Mouse (Mus musculus): ENCODE results near the gene Fabp3. TPM values are rescaled to one million over a fixed set of nuclear protein-coding genes. Genes with fewer than 3 reads are reported as not detected.
A peak's percentile ranks its signal among the peaks of the same experiment; 100 is the strongest.

Gene Fabp3
- polyA plus RNA-seq, 1 experiment from 2014 or later: 1.5 TPM

GRCm38 (mm10) chr4:130312526-130312925 is 4.1 kb downstream of the Fabp3 start:
- 73% methylated on average over 3 of the region's 3 CpGs for WGBS (ENCODE audit: insufficient replicate concordance)
- H3K36me3 ChIP-seq: peaks cover 21% of the 10 kb centered on the region
- peaks cover 21% of the 10 kb centered on the region for H3K4me1 ChIP-seq (replicated peaks)
- no peak overlapping the region for H3K9ac ChIP-seq
- H3K4me2 ChIP-seq: no peak overlapping the region
- H3K27ac ChIP-seq: no peak overlapping the region
- ATAC-seq (ENCODE audit: low read depth) (no peak), DNase-seq (no peak)
- peaks cover 50% of the 10 kb centered on the region for H3K27me3 ChIP-seq
- no peaks in the 10 kb centered on the region for H3K9me3 ChIP-seq (replicated peaks)
- no peak overlapping the region for H3K4me3 ChIP-seq (replicated peaks)

- no peak for ATAC-seq (ENCODE audit: low read depth)
- H3K27me3 ChIP-seq: peaks cover 40% of the 10 kb centered on the region
- WGBS (ENCODE audit: insufficient replicate concordance): 71% methylated on average over 4 of the region's 4 CpGs
- DNase-seq: no peak
- H3K36me3 ChIP-seq: peaks cover 22% of the 10 kb centered on the region
- no peak overlapping the region for H3K4me3 ChIP-seq (replicated peaks)
- H3K4me2 ChIP-seq: no peak overlapping the region
- H3K9me3 ChIP-seq (replicated peaks): no peaks in the 10 kb centered on the region
- H3K9ac ChIP-seq: no peak overlapping the region
- peaks cover 10% of the 10 kb centered on the region for H3K4me1 ChIP-seq (replicated peaks)
- H3K27ac ChIP-seq: no peak overlapping the region
Measured at GRCm38 (mm10) chr4:130313552-130313951, 5.2 kb downstream of the Fabp3 start.

GRCm38 (mm10) chr4:130315771-130316527 is 7.6 kb downstream of the Fabp3 start:
- WGBS (ENCODE audit: insufficient replicate concordance): 79% methylated on average over 13 of the region's 13 CpGs
- H3K9ac ChIP-seq: no peak overlapping the region
- peaks cover 41% of the 10 kb centered on the region for H3K36me3 ChIP-seq
- no peaks in the 10 kb centered on the region for H3K9me3 ChIP-seq (replicated peaks)
- no peak overlapping the region for H3K27ac ChIP-seq
- DNase-seq: no peak
- no peak overlapping the region for H3K4me2 ChIP-seq
- no peak for ATAC-seq (ENCODE audit: low read depth)
- 0 out of 2 replicates have a peak, but pooled peaks cover 5% of the 10 kb centered on the region for H3K4me1 ChIP-seq (replicated peaks)
- peaks cover 16% of the 10 kb centered on the region for H3K27me3 ChIP-seq
- no peak overlapping the region for H3K4me3 ChIP-seq (replicated peaks)

GRCm38 (mm10) chr4:130316691-130317090 is 8.3 kb downstream of the Fabp3 start:
- ATAC-seq (ENCODE audit: low read depth) (no peak), DNase-seq (no peak)
- Histone ChIP-seq H3K4me1 (replicated peaks) (peaks cover 8% of the 10 kb centered on the region), H3K4me3 (replicated peaks) (no peak overlapping the region), H3K9me3 (replicated peaks) (no peaks in the 10 kb centered on the region), H3K27me3 (peaks cover 8% of the 10 kb centered on the region), H3K4me2 (no peak overlapping the region), H3K9ac (no peak overlapping the region), H3K27ac (no peak overlapping the region), H3K36me3 (peaks cover 45% of the 10 kb centered on the region)
- 76% methylated on average over 10 of the region's 10 CpGs for WGBS (ENCODE audit: insufficient replicate concordance)

- 73% methylated on average over 3 of the region's 3 CpGs for WGBS (ENCODE audit: insufficient replicate concordance)
- no peak overlapping the region for H3K4me3 ChIP-seq (replicated peaks)
- no peak overlapping the region for H3K9ac ChIP-seq
- DNase-seq (no peak), ATAC-seq (ENCODE audit: low read depth) (no peak)
- no peaks in the 10 kb centered on the region for H3K27me3 ChIP-seq
- peaks cover 59% of the 10 kb centered on the region for H3K36me3 ChIP-seq
- no peaks in the 10 kb centered on the region for H3K9me3 ChIP-seq (replicated peaks)
- no peak overlapping the region for H3K27ac ChIP-seq
- no peak overlapping the region for H3K4me2 ChIP-seq
- H3K4me1 ChIP-seq (replicated peaks): peaks cover 22% of the 10 kb centered on the region
Measured at GRCm38 (mm10) chr4:130318122-130318521, 9.7 kb downstream of the Fabp3 start.

- H3K4me3 ChIP-seq (replicated peaks): no peak overlapping the region
- 79% methylated on average over 7 of the region's 7 CpGs for whole genome bisulfite sequencing (ENCODE audit: insufficient replicate concordance)
- DNase-seq (no peak), ATAC-seq (ENCODE audit: low read depth) (no peak)
- no peaks in the 10 kb centered on the region for H3K9me3 ChIP-seq (replicated peaks)
- H3K4me2 ChIP-seq: no peak overlapping the region
- H3K27ac ChIP-seq: no peak overlapping the region
- H3K27me3 ChIP-seq: no peaks in the 10 kb centered on the region
- peaks cover 70% of the 10 kb centered on the region for H3K36me3 ChIP-seq
- no peak overlapping the region for H3K9ac ChIP-seq
- H3K4me1 ChIP-seq (replicated peaks): peaks cover 25% of the 10 kb centered on the region
Measured at GRCm38 (mm10) chr4:130319564-130319963, 11.2 kb downstream of the Fabp3 start.

GRCm38 (mm10) chr4:130321640-130322039 is 13.2 kb downstream of the Fabp3 start:
- Histone ChIP-seq H3K4me1 (replicated peaks) (peaks cover 23% of the 10 kb centered on the region), H3K27me3 (no peaks in the 10 kb centered on the region), H3K27ac (no peak overlapping the region), H3K4me2 (no peak overlapping the region), H3K9me3 (replicated peaks) (no peaks in the 10 kb centered on the region), H3K4me3 (replicated peaks) (no peak overlapping the region), H3K9ac (no peak overlapping the region), H3K36me3 (peaks cover 71% of the 10 kb centered on the region)
- WGBS (ENCODE audit: insufficient replicate concordance): 71% methylated on average over 7 of the region's 7 CpGs
- ATAC-seq (ENCODE audit: low read depth): peak; percentile 66
- no peak for DNase-seq

GRCm38 (mm10) chr4:130322567-130322966 is 14.2 kb downstream of the Fabp3 start:
- Histone ChIP-seq H3K9me3 (replicated peaks) (no peaks in the 10 kb centered on the region), H3K36me3 (peaks cover 81% of the 10 kb centered on the region), H3K9ac (no peak overlapping the region), H3K4me3 (replicated peaks) (no peak overlapping the region), H3K27me3 (no peaks in the 10 kb centered on the region), H3K27ac (no peak overlapping the region; the same call in 1 of the 2 replicates), H3K4me1 (replicated peaks) (peaks cover 20% of the 10 kb centered on the region), H3K4me2 (no peak overlapping the region)
- WGBS (ENCODE audit: insufficient replicate concordance): 66% methylated on average over 7 of the region's 7 CpGs
- DNase-seq (no peak), ATAC-seq (ENCODE audit: low read depth) (no peak)

- Histone ChIP-seq H3K36me3 (peaks cover 86% of the 10 kb centered on the region), H3K27me3 (no peaks in the 10 kb centered on the region)
- 24% methylated on average over 1 of the region's 1 CpGs for WGBS (ENCODE audit: insufficient replicate concordance)
Measured at GRCm38 (mm10) chr4:130323165-130323564, 14.8 kb downstream of the Fabp3 start.

GRCm38 (mm10) chr4:130323607-130324006 is 15.2 kb downstream of the Fabp3 start:
- Histone ChIP-seq H3K4me3 (replicated peaks) (no peak overlapping the region), H3K9me3 (replicated peaks) (no peaks in the 10 kb centered on the region), H3K4me2 (no peak overlapping the region), H3K4me1 (replicated peaks) (peaks cover 20% of the 10 kb centered on the region), H3K27ac (peak overlapping the region; percentile 6; the same call in 1 of the 2 replicates), H3K9ac (no peak overlapping the region), H3K27me3 (no peaks in the 10 kb centered on the region), H3K36me3 (peaks cover 87% of the 10 kb centered on the region)
- DNase-seq (no peak), ATAC-seq (ENCODE audit: low read depth) (no peak)
- WGBS (ENCODE audit: insufficient replicate concordance): 77% methylated on average over 5 of the region's 5 CpGs

More at GRCm38 (mm10) chr4:130323165-130323564, 14.8 kb downstream of the Fabp3 start:
- DNase-seq: no peak
- Histone ChIP-seq H3K9me3 (replicated peaks) (no peaks in the 10 kb centered on the region), H3K4me2 (no peak overlapping the region), H3K9ac (no peak overlapping the region), H3K27ac (no peak overlapping the region), H3K4me1 (replicated peaks) (peaks cover 20% of the 10 kb centered on the region), H3K4me3 (replicated peaks) (no peak overlapping the region)
- no peak for ATAC-seq (ENCODE audit: low read depth)

- Histone ChIP-seq H3K36me3 (peaks cover 80% of the 10 kb centered on the region), H3K4me2 (no peak overlapping the region), H3K27me3 (no peaks in the 10 kb centered on the region), H3K9ac (no peak overlapping the region), H3K9me3 (replicated peaks) (no peaks in the 10 kb centered on the region), H3K27ac (no peak overlapping the region), H3K4me1 (replicated peaks) (peaks cover 20% of the 10 kb centered on the region), H3K4me3 (replicated peaks) (no peak overlapping the region)
- WGBS (ENCODE audit: insufficient replicate concordance): 79% methylated on average over 2 of the region's 2 CpGs
- ATAC-seq (ENCODE audit: low read depth) (no peak), DNase-seq (no peak)
Measured at GRCm38 (mm10) chr4:130325446-130325845, 17.1 kb downstream of the Fabp3 start.

GRCm38 (mm10) chr4:130327366-130327765 is 19.0 kb downstream of the Fabp3 start:
- H3K4me3 ChIP-seq (replicated peaks): no peak overlapping the region
- ATAC-seq (ENCODE audit: low read depth): no peak
- WGBS (ENCODE audit: insufficient replicate concordance): 85% methylated on average over 9 of the region's 9 CpGs
- peaks cover 66% of the 10 kb centered on the region for H3K36me3 ChIP-seq
- H3K4me2 ChIP-seq: no peak overlapping the region
- H3K9me3 ChIP-seq (replicated peaks): no peaks in the 10 kb centered on the region
- no peak overlapping the region for H3K9ac ChIP-seq
- no peak overlapping the region for H3K27ac ChIP-seq
- H3K27me3 ChIP-seq: no peaks in the 10 kb centered on the region
- peaks cover 11% of the 10 kb centered on the region for H3K4me1 ChIP-seq (replicated peaks)
- no peak for DNase-seq

Data from liver, embryonic 13.5 days (tissue).